Mouse (Mus musculus): ENCODE results near the gene Tsen2.

Tsen2 gene

GRCm38 (mm10) chr6:115595667-115596066, 51.2 kb downstream of the Tsen2 start:
- in situ Hi-C loops (cut with MboI, MseI) = no loop called here

GRCm38 (mm10) chr6:115601322-115601714, 56.9 kb downstream of the Tsen2 start:
- in situ Hi-C loops (cut with MboI, MseI) = no loop called here

- in situ Hi-C loops (cut with MboI, MseI) = no loop called here
Measured at GRCm38 (mm10) chr6:115601715-115602523, 57.5 kb downstream of the Tsen2 start, which contains the start of gene Mkrn2. TSS of gene Mkrn2 (plus strand) at chr6:115601902.

GRCm38 (mm10) chr6:115606461-115606860, 62.0 kb downstream of the Tsen2 start:
- in situ Hi-C loops (cut with MboI, MseI) = no loop called here

GRCm38 (mm10) chr6:115607429-115607828, 63.0 kb downstream of the Tsen2 start:
- in situ Hi-C loops (cut with MboI, MseI) = no loop called here

- in situ Hi-C loops (cut with MboI, MseI) = no loop called here
Measured at GRCm38 (mm10) chr6:115609121-115609520, 64.7 kb downstream of the Tsen2 start.

- in situ Hi-C loops (cut with MboI, MseI) = no loop called here
Measured at GRCm38 (mm10) chr6:115610301-115610700, 65.8 kb downstream of the Tsen2 start.

GRCm38 (mm10) chr6:115613793-115614192, 69.3 kb downstream of the Tsen2 start:
- in situ Hi-C loops (cut with MboI, MseI) = no loop called here

GRCm38 (mm10) chr6:115615983-115616382, 71.5 kb downstream of the Tsen2 start:
- in situ Hi-C loops (cut with MboI, MseI) = no loop called here

- in situ Hi-C loops (cut with MboI, MseI) = no loop called here
Measured at GRCm38 (mm10) chr6:115619818-115620217, 75.4 kb downstream of the Tsen2 start.

GRCm38 (mm10) chr6:115620942-115621341, 76.5 kb downstream of the Tsen2 start:
- in situ Hi-C loops (cut with MboI, MseI) = no loop called here

GRCm38 (mm10) chr6:115626121-115626520, 81.7 kb downstream of the Tsen2 start:
- in situ Hi-C loops (cut with MboI, MseI) = no loop called here

All from T-helper 1 cell (primary cell).